Mouse (Mus musculus) midbrain, embryonic 13.5 days (tissue): Measurements from ENCODE around the gene Enpep. TPM values are rescaled to one million over a fixed set of nuclear protein-coding genes. Genes with fewer than 3 reads are reported as not detected.

Source experiments
- polyA plus RNA-seq: library from polyadenylated mRNA; unstranded; fragments of >200 nt; fragmentation: Nextera tagmentation; extraction: Ambion mirVana; gene quantifications from 2 replicates; pipeline ENCODE4 v1.2.1, GENCODE M21; 2015

Gene Enpep
- polyA plus RNA-seq, 1 experiment from 2014 or later, result 0.79 TPM

Other genes with a start within 250 kb of the Enpep start
- gene Pitx2, start 132.8 kb downstream of the Enpep start, polyA plus RNA-seq, result 59.2 and 101 TPM in 2 replicates
- gene Elovl6, start 199.6 kb upstream of the Enpep start, polyA plus RNA-seq, result 31.2 and 33.6 TPM in 2 replicates